ENCODE assay signal across 26 mouse cellular contexts in the genomic region with DNA sequence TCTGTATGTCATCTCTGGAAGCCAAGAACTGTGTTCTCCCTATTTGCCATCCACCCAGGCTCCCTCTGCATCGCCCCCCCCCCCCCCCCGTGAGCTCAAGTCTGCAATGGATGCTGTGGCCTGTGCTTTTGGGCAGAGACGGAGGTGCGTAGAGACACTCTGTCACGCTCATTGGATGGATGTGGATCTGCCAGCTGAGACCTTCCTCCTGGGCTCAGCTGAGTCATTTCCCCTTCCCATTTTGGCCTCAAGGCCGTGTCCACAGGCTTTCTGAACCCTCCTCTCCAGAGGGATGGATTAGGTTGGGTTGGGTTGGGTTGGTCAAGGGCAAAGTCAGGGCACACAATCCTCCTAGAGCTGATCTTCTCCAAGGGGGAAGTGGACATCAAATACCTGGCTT.
DNase-seq lines count a peak whose midpoint lies in the region; ATAC-seq lines count a peak whose summit lies in the region.
"Had no signal": no experiment of that assay in that cellular context is flagged by ENCODE, and none has a peak within 500 bp of the region (broad histone marks: within the 10 kb centered on the region; RNA-seq: fewer than 3 reads in every experiment).

No protein-coding gene starts in this region.

- H3K27me3 ChIP-seq in embryonic facial prominence, embryonic 10.5 days (replicated peaks; ENCODE audit: low read depth, poor library complexity, severe bottlenecking): 0 out of 2 replicates have a peak, but pooled peaks cover 16% of the 10 kb centered on the region
- H3K27me3 ChIP-seq: embryonic facial prominence, embryonic 12.5 days; embryonic facial prominence, embryonic 15.5 days; heart, embryonic 12.5 days; heart, embryonic 15.5 days had no signal

- H3K9me3 ChIP-seq in embryonic facial prominence, embryonic 10.5 days: 0 out of 2 replicates have a peak, but pooled peaks cover 7% of the 10 kb centered on the region
- H3K9me3 ChIP-seq: embryonic facial prominence, embryonic 12.5 days; embryonic facial prominence, embryonic 15.5 days; heart, embryonic 12.5 days; heart, embryonic 15.5 days; hindbrain, embryonic 13.5 days had no signal

- WGBS in embryonic facial prominence, embryonic 10.5 days: 87% methylated on average over 6 of the region's 6 CpGs
- 21% methylated on average over 3 of the region's 6 CpGs for WGBS in macrophage (ENCODE audit: missing documents)

- H3K79me2 ChIP-seq in macrophage (ENCODE audit: inconsistent target): no peaks in the 10 kb centered on the region

- no peaks in the 10 kb centered on the region for H3K36me3 ChIP-seq in embryonic facial prominence, embryonic 10.5 days (replicated peaks)
- H3K36me3 ChIP-seq in macrophage (ENCODE audit: inconsistent target): no peaks in the 10 kb centered on the region
- H3K36me3 ChIP-seq: embryonic facial prominence, embryonic 12.5 days; embryonic facial prominence, embryonic 15.5 days; heart, embryonic 12.5 days; heart, embryonic 15.5 days; hindbrain, embryonic 10.5 days; hindbrain, embryonic 13.5 days had no signal

- peak overlapping the region; percentile 48; the same call in 1 of the 2 replicates for H3K27ac ChIP-seq in embryonic facial prominence, embryonic 10.5 days (replicated peaks)
- H3K27ac ChIP-seq in macrophage: peak overlapping the region; percentile 24
- H3K27ac ChIP-seq: embryonic facial prominence, embryonic 12.5 days; embryonic facial prominence, embryonic 15.5 days; gastrocnemius, adult 2 months; heart, embryonic 15.5 days; hindbrain, embryonic 13.5 days had no signal

- peak; percentile 41 for ATAC-seq in monocyte, adult 5-6 weeks (replicated peaks; ENCODE audit: insufficient number of reproducible peaks, low FRiP score, low TSS enrichment, poor library complexity, severe bottlenecking)
- ATAC-seq: CD4-positive, CD25-positive, alpha-beta regulatory T cell, adult 4 months; forebrain, embryonic 14.5 days; forebrain, postnatal 0 days; hindbrain, embryonic 16.5 days had no signal

- H3K4me1 ChIP-seq in embryonic facial prominence, embryonic 10.5 days: peaks cover 55% of the 10 kb centered on the region

- H3K4me3 ChIP-seq in embryonic facial prominence, embryonic 10.5 days: no peak overlapping the region
- no peak overlapping the region for H3K4me3 ChIP-seq in macrophage (ENCODE audit: inconsistent target)
- H3K4me3 ChIP-seq: embryonic facial prominence, embryonic 12.5 days; embryonic facial prominence, embryonic 15.5 days; gastrocnemius, adult 2 months; heart, embryonic 12.5 days; heart, embryonic 15.5 days; hindbrain, embryonic 10.5 days; hindbrain, embryonic 13.5 days had no signal

- intact Hi-C loops in left cerebral cortex, postnatal 10 days (cut with DNase I): no loop called here

- DNase-seq in 416B (ENCODE audit: low read depth): peak; percentile 70
- no peak for DNase-seq in embryonic facial prominence, embryonic 10.5 days (ENCODE audit: low spot score)
- no peak for DNase-seq in yolk sac, embryonic 10.5 days (ENCODE audit: low spot score)
- no peak for DNase-seq in left cerebral cortex, postnatal 10 days (ENCODE audit: extremely low spot score in 1 of 2, low spot score in 2 of 2)
- DNase-seq in right cerebral cortex, postnatal 10 days (ENCODE audit: low spot score in 2 of 2): no peak
- DNase-seq: adrenal gland, postnatal 10 days; cerebellum, adult 18-20 months; cerebellum, adult 9-10 months; cerebellum, postnatal 14 days; forebrain, postnatal 0 days; gastrocnemius, adult 2 months; gastrocnemius, postnatal 14 days; heart, adult 18-20 months; heart, postnatal 10 days; heart, postnatal 36 days had no signal
